Mouse (Mus musculus) limb, embryonic 11.5 days (tissue): ENCODE data around the gene Hax1. TPM values are rescaled to one million over a fixed set of nuclear protein-coding genes. Genes with fewer than 3 reads are reported as not detected.
A peak's percentile ranks its signal among the peaks of the same experiment; 100 is the strongest.

Experiments used
- ATAC-seq: fragments of 200-750 bp; cut with Nextera tagmentation; 2 replicates; pipeline ENCODE4 v1.8.0; 2017; ENCODE audit warnings: low read depth; ENCODE audit not compliant: insufficient number of reproducible peaks, low FRiP score, low TSS enrichment
- DNase-seq: peaks from one replicate; pipeline ENCODE4 v3.0.0-alpha.2; 2015; ENCODE audit warnings: low spot score
- H3K27ac ChIP-seq: fragments of 300-500 bp; sonication (generic); replicated peaks from 2 replicates; pipeline ENCODE4 v1.5.1; 2014; ENCODE audit warnings: low read depth, mild to moderate bottlenecking, low read length
- H3K27me3 ChIP-seq: fragments of 300-500 bp; sonication (generic); 2 replicates; pipeline ENCODE4 v1.6.1; 2014; ENCODE audit warnings: mild to moderate bottlenecking, low read length, mixed read lengths; ENCODE audit not compliant: control insufficient read depth, insufficient read depth
- H3K36me3 ChIP-seq: fragments of 300-500 bp; sonication (generic); 2 replicates; pipeline ENCODE4 v1.6.1; 2014; ENCODE audit warnings: mild to moderate bottlenecking, low read length, moderate library complexity, mixed read lengths; ENCODE audit not compliant: control insufficient read depth, insufficient read depth
- H3K4me1 ChIP-seq: fragments of 300-500 bp; sonication (generic); 2 replicates; pipeline ENCODE4 v1.6.1; 2014; ENCODE audit warnings: low read length, mixed read lengths; ENCODE audit not compliant: control insufficient read depth, insufficient read depth
- H3K4me2 ChIP-seq: fragments of 300-500 bp; sonication (generic); 2 replicates; pipeline ENCODE4 v1.6.1; 2014; ENCODE audit warnings: low read depth, mild to moderate bottlenecking, moderate library complexity; ENCODE audit not compliant: severe bottlenecking
- H3K4me3 ChIP-seq: fragments of 300-500 bp; sonication (generic); 2 replicates; pipeline ENCODE4 v1.5.1; 2014; ENCODE audit warnings: low read depth, low read length
- H3K9ac ChIP-seq: fragments of 300-500 bp; sonication (generic); 2 replicates; pipeline ENCODE4 v1.6.1; 2014; ENCODE audit warnings: mild to moderate bottlenecking, low read length
- H3K9me3 ChIP-seq: fragments of 300-500 bp; sonication (generic); 2 replicates; pipeline ENCODE4 v1.6.1; 2016; ENCODE audit warnings: low read length; ENCODE audit not compliant: control insufficient read depth
- WGBS: fragments of 180-500 bp; shearing (Covaris S2); extraction: QIAGEN DNeasy Blood & Tissue Kit; methylation state at CpG from one replicate; pipeline ENCODE4 v1.1.7; 2014; 5-methylcytosine and 5-hydroxymethylcytosine counted together
- polyA plus RNA-seq: library from polyadenylated mRNA; unstranded; fragments of >200 nt; fragmentation: Nextera tagmentation; extraction: Ambion mirVana; gene quantifications from 2 replicates; pipeline ENCODE4 v1.2.1, GENCODE M21; 2014

Hax1 gene
- 241 and 262 TPM in 2 replicates for polyA plus RNA-seq

- Histone ChIP-seq H3K4me3 (peak within 1 kb of the TSS; percentile 70), H3K27ac (peak within 1 kb of the TSS; percentile 95), H3K9me3 (no peaks in the 10 kb centered on the region), H3K36me3 (peaks cover 24% of the 10 kb centered on the region), H3K27me3 (no peaks in the 10 kb centered on the region), H3K4me2 (peak within 1 kb of the TSS; percentile 85), H3K4me1 (0 out of 2 replicates have a peak, but pooled peaks cover 7% of the 10 kb centered on the region), H3K9ac (peak within 1 kb of the TSS; percentile 83)
- peak; percentile 96 for DNase-seq
- peak; percentile 89 for ATAC-seq
- under 1% methylated on average over 26 of the region's 26 CpGs for WGBS
These were observed at the start of gene Hax1 for GRCm38 (mm10) chr3:89998612-89999054. Gene Hax1 (minus strand): TSS chr3:89998780.

- Histone ChIP-seq H3K9me3 (no peaks in the 10 kb centered on the region), H3K9ac (no peak overlapping the region), H3K4me3 (no peak overlapping the region), H3K4me2 (no peak overlapping the region), H3K36me3 (peaks cover 17% of the 10 kb centered on the region), H3K4me1 (no peaks in the 10 kb centered on the region), H3K27me3 (no peaks in the 10 kb centered on the region), H3K27ac (no peak overlapping the region)
- WGBS, result 95% methylated on average over 1 of the region's 1 CpGs
- DNase-seq (no peak), ATAC-seq (no peak)
These were observed 37.7 kb upstream of the Hax1 start for GRCm38 (mm10) chr3:90036263-90036662.

- H3K27me3 ChIP-seq, result no peaks in the 10 kb centered on the region
- no peak for ATAC-seq
- no peak overlapping the region for H3K27ac ChIP-seq
- H3K9ac ChIP-seq, result no peak overlapping the region
- H3K36me3 ChIP-seq, result peaks cover 18% of the 10 kb centered on the region
- WGBS, result 90% methylated on average over 2 of the region's 2 CpGs
- no peaks in the 10 kb centered on the region for H3K4me1 ChIP-seq
- H3K9me3 ChIP-seq, result no peaks in the 10 kb centered on the region
- no peak overlapping the region for H3K4me2 ChIP-seq
- DNase-seq, result no peak
- H3K4me3 ChIP-seq, result no peak overlapping the region
These were observed 36.1 kb upstream of the Hax1 start for GRCm38 (mm10) chr3:90034653-90035052.

- Histone ChIP-seq H3K27ac (no peak overlapping the region), H3K4me3 (no peak overlapping the region), H3K9me3 (no peaks in the 10 kb centered on the region), H3K4me2 (no peak overlapping the region), H3K36me3 (peaks cover 37% of the 10 kb centered on the region), H3K27me3 (no peaks in the 10 kb centered on the region), H3K9ac (no peak overlapping the region), H3K4me1 (no peaks in the 10 kb centered on the region)
- 95% methylated on average over 4 of the region's 4 CpGs for WGBS
- ATAC-seq (no peak), DNase-seq (no peak)
These were observed 18.0 kb upstream of the Hax1 start for GRCm38 (mm10) chr3:90016626-90017025.

GRCm38 (mm10) chr3:90010291-90010690 is 11.7 kb upstream of the Hax1 start:
- no peaks in the 10 kb centered on the region for H3K9me3 ChIP-seq
- H3K4me1 ChIP-seq, result no peaks in the 10 kb centered on the region
- WGBS, result 80% methylated on average over 2 of the region's 2 CpGs
- no peak overlapping the region for H3K4me2 ChIP-seq
- ATAC-seq (no peak), DNase-seq (no peak)
- no peak overlapping the region for H3K27ac ChIP-seq
- H3K4me3 ChIP-seq, result no peak overlapping the region
- H3K36me3 ChIP-seq, result peaks cover 33% of the 10 kb centered on the region
- H3K9ac ChIP-seq, result no peak overlapping the region
- H3K27me3 ChIP-seq, result no peaks in the 10 kb centered on the region

- Histone ChIP-seq H3K4me2 (no peak overlapping the region), H3K27me3 (no peaks in the 10 kb centered on the region), H3K9me3 (no peaks in the 10 kb centered on the region), H3K36me3 (peaks cover 24% of the 10 kb centered on the region), H3K4me3 (no peak overlapping the region), H3K4me1 (0 out of 2 replicates have a peak, but pooled peaks cover 7% of the 10 kb centered on the region), H3K9ac (no peak overlapping the region), H3K27ac (no peak overlapping the region)
- DNase-seq, result no peak
- 53% methylated on average over 3 of the region's 3 CpGs for WGBS
- no peak for ATAC-seq
These were observed 5.7 kb upstream of the Hax1 start for GRCm38 (mm10) chr3:90004091-90004796.

GRCm38 (mm10) chr3:89999830-90000229 is 1.2 kb upstream of the Hax1 start:
- 76% methylated on average over 4 of the region's 4 CpGs for WGBS
- peaks cover 19% of the 10 kb centered on the region for H3K36me3 ChIP-seq
- no peak for DNase-seq
- H3K27me3 ChIP-seq, result no peaks in the 10 kb centered on the region
- no peaks in the 10 kb centered on the region for H3K9me3 ChIP-seq
- ATAC-seq, result no peak
- H3K27ac ChIP-seq, result peak overlapping the region; percentile 95
- H3K9ac ChIP-seq, result peak overlapping the region; percentile 74; the same call in 1 of the 2 replicates
- H3K4me3 ChIP-seq, result no peak overlapping the region
- 0 out of 2 replicates have a peak, but pooled peaks cover 7% of the 10 kb centered on the region for H3K4me1 ChIP-seq
- H3K4me2 ChIP-seq, result peak overlapping the region; percentile 85

- H3K27me3 ChIP-seq, result no peaks in the 10 kb centered on the region
- peak overlapping the region; percentile 95 for H3K27ac ChIP-seq
- WGBS, result 4% methylated on average over 8 of the region's 8 CpGs
- H3K4me2 ChIP-seq, result peak overlapping the region; percentile 85
- H3K4me3 ChIP-seq, result peak overlapping the region; percentile 70
- 0 out of 2 replicates have a peak, but pooled peaks cover 7% of the 10 kb centered on the region for H3K4me1 ChIP-seq
- DNase-seq (peak; percentile 79), ATAC-seq (peak; percentile 76)
- H3K9me3 ChIP-seq, result no peaks in the 10 kb centered on the region
- peak overlapping the region; percentile 74 for H3K9ac ChIP-seq
- peaks cover 21% of the 10 kb centered on the region for H3K36me3 ChIP-seq
These were observed 510 bp upstream of the Hax1 start for GRCm38 (mm10) chr3:89999090-89999489.
